Mouse (Mus musculus) liver, embryonic 15.5 days (tissue): ENCODE data around the gene Cpa2. TPM values are rescaled to one million over a fixed set of nuclear protein-coding genes. Genes with fewer than 3 reads are reported as not detected.

ENCODE experiments used
- ATAC-seq: fragments of 200-750 bp; cut with Nextera tagmentation; 2 replicates; pipeline ENCODE4 v1.8.0; 2017; ENCODE audit warnings: moderate number of reproducible peaks, mild to moderate bottlenecking, moderate library complexity; ENCODE audit not compliant: insufficient read depth
- H3K27ac ChIP-seq: fragments of 300-500 bp; sonication (generic); replicated peaks from 2 replicates; pipeline ENCODE4 v1.5.1; 2015; ENCODE audit warnings: mild to moderate bottlenecking, inconsistent platforms
- H3K27me3 ChIP-seq: fragments of 300-500 bp; sonication (generic); 2 replicates; pipeline ENCODE4 v1.6.1; 2015; ENCODE audit warnings: mild to moderate bottlenecking, inconsistent platforms
- H3K36me3 ChIP-seq: fragments of 300-500 bp; sonication (generic); replicated peaks from 2 replicates; pipeline ENCODE4 v1.6.1; 2015; ENCODE audit warnings: moderate library complexity, mild to moderate bottlenecking, inconsistent platforms
- H3K4me1 ChIP-seq: fragments of 300-500 bp; sonication (generic); replicated peaks from 2 replicates; pipeline ENCODE4 v1.6.1; 2015; ENCODE audit warnings: inconsistent platforms
- H3K4me2 ChIP-seq: fragments of 300-500 bp; sonication (generic); 2 replicates; pipeline ENCODE4 v1.6.1; 2015; ENCODE audit warnings: moderate library complexity, mild to moderate bottlenecking, inconsistent platforms
- H3K4me3 ChIP-seq: fragments of 300-500 bp; sonication (generic); replicated peaks from 2 replicates; pipeline ENCODE4 v1.5.1; 2015; ENCODE audit warnings: mild to moderate bottlenecking, inconsistent platforms
- H3K9ac ChIP-seq: fragments of 300-500 bp; sonication (generic); 2 replicates; pipeline ENCODE4 v1.6.1; 2015; ENCODE audit warnings: moderate library complexity, mild to moderate bottlenecking, inconsistent platforms
- H3K9me3 ChIP-seq: fragments of 300-500 bp; sonication (generic); replicated peaks from 2 replicates; pipeline ENCODE4 v1.6.1; 2016; ENCODE audit warnings: inconsistent platforms
- WGBS: fragments of 180-500 bp; shearing (Covaris S2); methylation state at CpG from one replicate; pipeline ENCODE4 v1.1.7; 2015; ENCODE audit warnings: mixed read lengths; ENCODE audit not compliant: insufficient replicate concordance; 5-methylcytosine and 5-hydroxymethylcytosine counted together
- polyA plus RNA-seq: library from polyadenylated mRNA; unstranded; fragments of >200 nt; fragmentation: Nextera tagmentation; extraction: Ambion mirVana; gene quantifications from 2 replicates; pipeline ENCODE4 v1.2.1, GENCODE M21; 2015

Cpa2 gene
- polyA plus RNA-seq, 1 experiment from 2014 or later, result 1.7 TPM

DNA sequence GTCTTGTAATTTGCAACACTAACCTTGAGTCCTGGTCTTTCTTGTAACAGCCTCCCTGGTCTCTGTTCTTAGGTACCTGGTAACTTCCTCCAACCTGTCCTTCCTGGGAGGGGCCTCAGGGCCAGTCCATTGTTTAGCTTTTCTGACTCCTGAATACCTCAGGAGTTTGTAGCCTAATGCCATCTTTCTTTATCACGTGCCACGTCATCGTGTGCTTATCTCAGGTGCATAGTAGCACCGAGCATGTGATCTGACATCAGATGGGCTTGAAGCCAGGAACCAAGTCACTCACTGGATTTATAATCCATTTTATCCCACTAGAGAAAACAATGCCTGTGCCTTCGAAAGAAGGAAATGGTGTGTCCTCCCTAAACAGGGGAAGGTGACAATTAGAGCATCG lies 22.2 kb downstream of the Cpa2 start:
- WGBS, result 46% methylated on average over 6 of the region's 6 CpGs

DNA sequence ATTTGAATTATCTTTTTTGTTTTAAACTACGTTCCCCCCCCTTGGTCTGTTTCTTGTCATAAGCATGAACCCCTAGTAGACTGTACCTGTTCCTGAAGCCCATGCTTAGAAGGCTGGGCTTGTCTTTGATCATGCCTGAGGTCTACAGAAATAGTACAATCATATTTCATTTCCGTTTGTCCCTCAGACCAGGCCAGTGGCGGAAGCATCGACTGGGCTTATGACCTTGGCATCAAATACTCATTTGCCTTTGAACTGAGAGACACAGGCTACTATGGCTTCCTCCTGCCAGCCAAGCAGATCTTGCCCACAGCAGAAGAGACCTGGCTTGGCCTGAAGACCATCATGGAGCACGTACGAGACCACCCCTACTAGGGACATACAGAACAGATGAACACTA lies 22.7 kb downstream of the Cpa2 start:
- Histone ChIP-seq H3K4me2 (no peak overlapping the region), H3K4me1 (no peaks in the 10 kb centered on the region), H3K36me3 (no peaks in the 10 kb centered on the region), H3K4me3 (no peak overlapping the region), H3K27me3 (peaks cover 5% of the 10 kb centered on the region), H3K9ac (no peak overlapping the region), H3K9me3 (no peaks in the 10 kb centered on the region), H3K27ac (no peak overlapping the region)
- 82% methylated on average over 6 of the region's 6 CpGs for WGBS
- ATAC-seq, result no peak

More for the DNA sequence above, 22.2 kb downstream of the Cpa2 start:
- H3K9ac ChIP-seq, result no peak overlapping the region
- H3K4me1 ChIP-seq, result no peaks in the 10 kb centered on the region
- H3K4me2 ChIP-seq, result no peak overlapping the region
- no peak for ATAC-seq
- peaks cover 5% of the 10 kb centered on the region for H3K27me3 ChIP-seq
- H3K36me3 ChIP-seq, result no peaks in the 10 kb centered on the region
- H3K4me3 ChIP-seq, result no peak overlapping the region
- H3K27ac ChIP-seq, result no peak overlapping the region
- no peaks in the 10 kb centered on the region for H3K9me3 ChIP-seq

DNA sequence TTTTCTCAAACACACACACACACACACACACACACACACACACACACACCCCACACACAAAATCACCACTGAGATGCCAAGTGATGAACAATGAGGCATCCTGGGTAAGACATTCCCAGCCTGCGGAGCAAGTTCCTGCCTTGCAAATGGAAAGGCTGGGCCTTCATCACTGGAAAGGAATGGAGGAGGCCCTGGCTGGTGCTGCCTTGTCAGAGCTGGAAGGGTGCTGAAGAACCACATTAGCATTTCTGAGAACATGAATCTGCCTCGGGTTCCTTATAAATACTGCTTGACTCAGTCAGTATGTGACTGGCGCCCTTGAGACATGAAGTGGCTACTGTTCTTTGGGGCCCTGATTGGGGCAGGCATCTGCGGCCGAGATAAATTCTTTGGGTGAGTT lies 26.7 kb downstream of the Cpa2 start, which contains the start of gene Cpa4:
Cpa4 (plus strand) TSS at position 301 of the 400 bp plus-strand sequence.
- Histone ChIP-seq H3K4me1 (no peaks in the 10 kb centered on the region), H3K4me3 (no peak within 1 kb of the TSS), H3K9me3 (no peaks in the 10 kb centered on the region), H3K9ac (no peak within 1 kb of the TSS), H3K27me3 (no peaks in the 10 kb centered on the region; the same call in 1 of the 2 replicates), H3K27ac (no peak within 1 kb of the TSS), H3K4me2 (no peak within 1 kb of the TSS), H3K36me3 (no peaks in the 10 kb centered on the region)
- ATAC-seq, result no peak
- 60% methylated on average over 5 of the region's 5 CpGs for WGBS

DNA sequence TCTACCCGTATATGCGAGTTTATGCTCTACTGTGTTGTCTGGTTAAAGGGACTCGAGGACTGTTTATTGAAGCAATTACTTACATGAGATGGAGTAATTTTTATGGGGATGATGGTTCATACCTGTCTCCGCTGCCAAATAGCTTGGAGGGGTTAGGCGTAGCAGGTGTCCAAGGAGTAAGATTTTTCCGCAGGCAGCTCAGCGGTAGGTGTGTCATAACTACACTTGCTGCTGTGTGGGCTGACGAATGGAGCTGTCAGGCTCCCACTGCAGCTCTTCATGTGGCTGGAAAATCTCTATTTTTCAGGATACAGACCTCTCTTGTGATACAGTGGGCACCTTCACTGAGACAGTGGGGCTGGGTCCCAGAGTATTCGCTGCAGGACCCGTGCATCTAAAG lies 27.9 kb downstream of the Cpa2 start:
- no peak overlapping the region for H3K9ac ChIP-seq
- WGBS, result 70% methylated on average over 10 of the region's 10 CpGs
- ATAC-seq, result no peak

GRCm38 (mm10) chr6:30570012-30570411 lies 28.6 kb downstream of the Cpa2 start:
- no peak for ATAC-seq
- 65% methylated on average over 5 of the region's 5 CpGs for WGBS
- no peaks in the 10 kb centered on the region for H3K36me3 ChIP-seq
- H3K9ac ChIP-seq, result no peak overlapping the region
- H3K27ac ChIP-seq, result no peak overlapping the region
- H3K27me3 ChIP-seq, result no peaks in the 10 kb centered on the region
- H3K4me2 ChIP-seq, result no peak overlapping the region
- H3K9me3 ChIP-seq, result no peaks in the 10 kb centered on the region
- no peaks in the 10 kb centered on the region for H3K4me1 ChIP-seq
- H3K4me3 ChIP-seq, result no peak overlapping the region

More for the DNA sequence above, 27.9 kb downstream of the Cpa2 start:
- H3K27me3 ChIP-seq, result no peaks in the 10 kb centered on the region
- H3K4me3 ChIP-seq, result no peak overlapping the region
- H3K27ac ChIP-seq, result no peak overlapping the region
- no peaks in the 10 kb centered on the region for H3K4me1 ChIP-seq
- no peaks in the 10 kb centered on the region for H3K9me3 ChIP-seq
- H3K36me3 ChIP-seq, result no peaks in the 10 kb centered on the region
- H3K4me2 ChIP-seq, result no peak overlapping the region

DNA sequence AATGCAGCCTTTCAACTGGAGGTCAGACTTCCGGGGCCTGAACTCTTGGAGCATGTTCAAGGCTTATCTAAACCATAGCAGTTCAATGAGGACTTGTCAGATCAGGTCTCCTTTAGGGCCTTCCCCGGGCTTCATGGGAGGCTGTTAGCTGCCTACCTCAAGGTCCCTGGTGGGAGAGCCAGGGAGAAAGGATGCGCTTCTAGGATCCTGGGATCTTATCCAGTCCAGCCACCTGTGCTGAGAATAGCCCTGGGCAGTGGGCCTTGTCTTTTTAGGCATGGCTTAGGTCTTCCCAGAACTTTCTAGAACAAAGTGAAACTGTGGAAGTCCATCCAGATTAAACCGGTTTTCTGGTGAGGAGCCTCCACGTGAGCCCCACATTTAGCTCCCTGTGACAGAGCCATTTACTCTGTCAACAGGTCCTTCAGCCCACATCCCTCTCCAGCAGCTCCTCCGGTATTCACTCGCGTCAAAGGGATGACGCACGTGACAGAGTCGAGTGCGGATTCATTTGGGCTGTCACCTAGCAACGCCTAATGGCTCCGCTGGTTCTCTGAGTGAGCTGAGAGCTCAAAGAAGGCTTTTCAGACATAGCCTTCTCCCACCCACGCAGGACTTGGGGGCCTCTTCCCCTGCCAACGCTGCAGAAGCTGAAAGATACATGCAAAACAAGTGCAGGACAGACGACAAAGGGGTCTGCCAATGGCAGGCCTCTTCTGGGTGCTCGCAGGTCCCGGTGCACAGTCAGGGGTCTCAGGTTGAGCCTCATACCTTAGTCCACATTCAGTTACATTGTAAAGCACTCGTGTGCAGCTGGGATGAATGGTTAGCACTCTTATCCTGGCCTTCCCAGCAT lies 31.3 kb downstream of the Cpa2 start:
- H3K9ac ChIP-seq, result no peak overlapping the region
- H3K4me1 ChIP-seq, result no peaks in the 10 kb centered on the region
- no peak for ATAC-seq
- H3K27ac ChIP-seq, result no peak overlapping the region
- no peaks in the 10 kb centered on the region for H3K27me3 ChIP-seq
- no peaks in the 10 kb centered on the region for H3K36me3 ChIP-seq
- 63% methylated on average over 20 of the region's 20 CpGs for WGBS
- H3K4me2 ChIP-seq, result no peak overlapping the region
- no peak overlapping the region for H3K4me3 ChIP-seq
- H3K9me3 ChIP-seq, result no peaks in the 10 kb centered on the region

DNA sequence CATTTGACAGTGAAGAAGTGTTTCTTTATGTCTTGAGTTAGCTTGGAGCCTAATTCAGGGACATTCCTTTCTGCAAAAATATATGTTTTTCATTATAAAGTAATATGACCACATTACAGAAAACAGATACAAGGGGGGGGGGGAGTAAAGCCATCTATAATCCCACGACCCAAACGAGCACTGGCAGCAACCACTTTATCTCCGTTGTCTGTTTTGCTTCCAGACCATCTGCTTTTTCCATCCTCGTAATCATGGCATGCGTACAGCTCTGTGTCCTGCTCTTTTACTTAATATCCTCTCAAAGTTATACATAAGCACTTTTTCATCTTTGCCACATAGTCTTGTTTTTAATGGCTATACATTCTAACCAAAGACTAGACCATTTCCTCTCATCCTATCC lies 32.0 kb downstream of the Cpa2 start:
- Histone ChIP-seq H3K4me1 (no peaks in the 10 kb centered on the region), H3K36me3 (no peaks in the 10 kb centered on the region), H3K9ac (no peak overlapping the region), H3K27ac (no peak overlapping the region), H3K9me3 (no peaks in the 10 kb centered on the region), H3K27me3 (no peaks in the 10 kb centered on the region), H3K4me3 (no peak overlapping the region), H3K4me2 (no peak overlapping the region)
- WGBS, result 59% methylated on average over 5 of the region's 5 CpGs
- ATAC-seq, result no peak

- ATAC-seq, result no peak
- H3K4me1 ChIP-seq, result no peaks in the 10 kb centered on the region
- no peak overlapping the region for H3K4me3 ChIP-seq
- H3K9me3 ChIP-seq, result no peaks in the 10 kb centered on the region
- WGBS, result 75% methylated on average over 1 of the region's 1 CpGs
- no peak overlapping the region for H3K9ac ChIP-seq
- no peak overlapping the region for H3K4me2 ChIP-seq
- no peaks in the 10 kb centered on the region for H3K27me3 ChIP-seq
- H3K36me3 ChIP-seq, result no peaks in the 10 kb centered on the region
- H3K27ac ChIP-seq, result no peak overlapping the region
These were observed 33.6 kb downstream of the Cpa2 start for GRCm38 (mm10) chr6:30574945-30575344.

DNA sequence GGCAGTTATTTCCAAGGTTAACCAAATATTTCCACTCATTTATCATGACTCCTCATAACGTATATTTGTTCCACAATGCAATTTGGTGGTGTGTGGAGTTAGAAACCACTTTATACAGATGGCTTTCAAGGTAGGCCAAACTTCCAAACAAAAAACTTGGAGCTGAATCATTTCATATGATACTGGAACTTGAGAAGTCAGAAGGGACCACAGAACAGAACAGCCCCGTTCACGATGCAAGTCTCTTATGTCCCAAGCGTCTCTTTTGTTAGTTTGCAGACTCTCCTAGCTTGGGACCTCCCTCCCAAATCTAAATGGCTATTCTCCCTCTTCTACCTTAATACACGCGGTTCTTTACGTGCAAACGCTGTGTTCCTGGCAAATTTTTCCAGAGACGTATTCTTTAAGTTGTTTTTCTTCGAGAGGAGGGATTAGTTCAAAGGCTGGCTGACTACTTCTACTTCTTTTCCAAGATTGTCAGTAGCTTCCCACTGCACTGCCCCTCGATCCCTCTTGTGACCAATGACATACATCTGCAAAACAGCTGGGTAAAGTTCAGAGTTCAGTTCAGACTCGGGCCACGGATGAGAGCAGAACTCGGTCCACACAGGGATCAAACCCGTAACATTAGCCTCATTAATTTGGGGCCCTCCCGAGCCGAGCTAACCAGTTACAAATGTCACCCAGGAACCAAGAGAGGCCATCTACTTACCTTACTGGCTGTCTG lies 35.3 kb downstream of the Cpa2 start:
- Histone ChIP-seq H3K4me1 (no peaks in the 10 kb centered on the region), H3K9ac (no peak overlapping the region), H3K27me3 (no peaks in the 10 kb centered on the region), H3K9me3 (no peaks in the 10 kb centered on the region), H3K36me3 (no peaks in the 10 kb centered on the region), H3K4me3 (no peak overlapping the region), H3K27ac (no peak overlapping the region), H3K4me2 (no peak overlapping the region)
- no peak for ATAC-seq
- 65% methylated on average over 17 of the region's 17 CpGs for WGBS

- H3K27me3 ChIP-seq, result no peaks in the 10 kb centered on the region
- H3K36me3 ChIP-seq, result no peaks in the 10 kb centered on the region
- no peak for ATAC-seq
- no peaks in the 10 kb centered on the region for H3K4me1 ChIP-seq
- no peak overlapping the region for H3K27ac ChIP-seq
- WGBS, result 66% methylated on average over 17 of the region's 17 CpGs
- H3K4me3 ChIP-seq, result no peak overlapping the region
- H3K4me2 ChIP-seq, result no peak overlapping the region
- H3K9me3 ChIP-seq, result no peaks in the 10 kb centered on the region
- H3K9ac ChIP-seq, result no peak overlapping the region
These were observed 38.8 kb downstream of the Cpa2 start for GRCm38 (mm10) chr6:30579961-30580840.

- Histone ChIP-seq H3K36me3 (no peaks in the 10 kb centered on the region), H3K27me3 (no peaks in the 10 kb centered on the region), H3K9ac (no peak overlapping the region), H3K4me1 (no peaks in the 10 kb centered on the region), H3K4me2 (no peak overlapping the region), H3K27ac (no peak overlapping the region), H3K9me3 (no peaks in the 10 kb centered on the region), H3K4me3 (no peak overlapping the region)
- no peak for ATAC-seq
- 74% methylated on average over 8 of the region's 8 CpGs for WGBS
These were observed 39.4 kb downstream of the Cpa2 start for GRCm38 (mm10) chr6:30580841-30581176.
